Mouse (Mus musculus) thymus, adult 2 months (tissue): Measurements from ENCODE around the gene Herc6.

Source experiments
- CTCF ChIP-seq: fragments of 200-500 bp; IDR thresholded peaks from 2 replicates; pipeline ENCODE4 v1.5.1; 2012; ENCODE audit warnings: mild to moderate bottlenecking, control low read depth, low read length, moderate library complexity, borderline replicate concordance; ENCODE audit not compliant: control insufficient read depth, poor library complexity, insufficient read depth; ENCODE audit errors: extremely low read depth
- POLR2A ChIP-seq: fragments of 200-500 bp; IDR thresholded peaks from 2 replicates; pipeline ENCODE4 v1.6.1; 2012; ENCODE audit warnings: mild to moderate bottlenecking, low read length, control low read depth, moderate library complexity; ENCODE audit not compliant: control insufficient read depth, poor library complexity, insufficient read depth; ENCODE audit errors: extremely low read depth

GRCm38 (mm10) chr6:57541737-57542335, 39.0 kb upstream of the Herc6 start:
- TF ChIP-seq CTCF (no peak), POLR2A (no peak)
